Mouse (Mus musculus) CH12.LX (cell line): ENCODE results near the gene Nppa. TPM values are rescaled to one million over a fixed set of nuclear protein-coding genes. Genes with fewer than 3 reads are reported as not detected.

Experiments
- DNase-seq: peaks from one replicate; pipeline ENCODE4 v3.0.0-alpha.2; 2013; ENCODE audit errors: extremely low read depth
- H3K27ac ChIP-seq: 2 replicates; pipeline ENCODE4 v1.5.1; 2012; ENCODE audit warnings: low read depth, mild to moderate bottlenecking, control low read depth, moderate library complexity; ENCODE audit not compliant: insufficient read depth
- H3K27me3 ChIP-seq: replicated peaks from 2 replicates; pipeline ENCODE3; 2012; ENCODE audit warnings: inconsistent platforms
- H3K36me3 ChIP-seq, 2 experiments: replicated peaks in 1 of 2; 2 replicates each; pipeline versions ENCODE3 to v1.6.1; 2012; ENCODE audit warnings: inconsistent platforms in 1 of 2, low read length in 1 of 2, mild to moderate bottlenecking in 1 of 2, mixed read lengths in 1 of 2, moderate library complexity in 1 of 2; ENCODE audit not compliant: control insufficient read depth in 1 of 2, insufficient read depth in 1 of 2
- H3K4me1 ChIP-seq, 2 experiments: 2 replicates each; pipeline ENCODE4 v1.6.1; 2012; ENCODE audit warnings: inconsistent platforms in 1 of 2, moderate library complexity in 1 of 2; ENCODE audit not compliant: insufficient read depth in 2 of 2, control insufficient read depth in 1 of 2
- H3K4me2 ChIP-seq: 2 replicates; pipeline ENCODE4 v1.6.1; 2012; ENCODE audit warnings: low read depth, mild to moderate bottlenecking, control low read depth; ENCODE audit not compliant: poor library complexity, insufficient read depth, severe bottlenecking
- H3K4me3 ChIP-seq, 3 experiments: fragments of 150-350 bp in 1 of 3; sonication (generic) in 1 of 3; replicated peaks in 1 of 3; 2 replicates each; pipeline versions ENCODE3 to v1.5.1; 2011 to 2012; ENCODE audit warnings: low read depth in 2 of 3, low read length in 2 of 3, mild to moderate bottlenecking in 2 of 3, moderate library complexity in 2 of 3, control low read depth in 1 of 3, improper control_type of control experiment in 1 of 3, inconsistent platforms in 1 of 3, mixed read lengths in 1 of 3; ENCODE audit not compliant: poor library complexity in 1 of 3
- H3K79me2 ChIP-seq: replicated peaks from 2 replicates; pipeline ENCODE4 v1.6.1; 2012; ENCODE audit warnings: mild to moderate bottlenecking, moderate library complexity; ENCODE audit not compliant: control insufficient read depth, poor library complexity, insufficient read depth, severe bottlenecking; ENCODE audit errors: extremely low read depth
- H3K9ac ChIP-seq: 2 replicates; pipeline ENCODE4 v1.6.1; 2012; ENCODE audit warnings: low read depth, mild to moderate bottlenecking, control low read depth, moderate library complexity; ENCODE audit not compliant: insufficient read depth
- H3K9me3 ChIP-seq: replicated peaks from 2 replicates; pipeline ENCODE3; 2012; ENCODE audit warnings: low read length, inconsistent platforms, mixed read lengths
- BHLHE40 ChIP-seq: IDR thresholded peaks from 2 replicates; pipeline ENCODE4 v1.6.1; 2011; ENCODE audit warnings: mild to moderate bottlenecking, low read depth, low read length, improper control_type of control experiment
- CTCF ChIP-seq, 2 experiments: IDR thresholded peaks in 1 of 2; conservative IDR thresholded peaks in 1 of 2; 2 replicates each; pipeline ENCODE4 v1.5.1; 2011 to 2012; ENCODE audit warnings: low read depth in 2 of 2, low read length in 2 of 2, improper control_type of control experiment in 1 of 2, inconsistent platforms in 1 of 2, mild to moderate bottlenecking in 1 of 2, moderate library complexity in 1 of 2
- EP300 ChIP-seq: IDR thresholded peaks from 2 replicates; pipeline ENCODE4 v1.6.1; 2011; ENCODE audit warnings: low read length, improper control_type of control experiment
- JUND ChIP-seq: conservative IDR thresholded peaks from 2 replicates; pipeline ENCODE4 v1.6.1; 2011; ENCODE audit warnings: low read depth, low read length, improper control_type of control experiment
- MAFK ChIP-seq: IDR thresholded peaks from 2 replicates; pipeline ENCODE4 v1.6.1; 2011; ENCODE audit warnings: low read length, improper control_type of control experiment; ENCODE audit not compliant: insufficient replicate concordance
- MAZ ChIP-seq: IDR thresholded peaks from 2 replicates; pipeline ENCODE4 v1.6.1; 2012; ENCODE audit warnings: low read depth, mild to moderate bottlenecking, inconsistent platforms, low read length, improper control_type of control experiment, moderate library complexity
- MYC ChIP-seq: IDR thresholded peaks from 2 replicates; pipeline ENCODE4 v1.6.1; 2011; ENCODE audit warnings: low read depth, mild to moderate bottlenecking, improper control_type of control experiment, low read length
- NELFE ChIP-seq: IDR thresholded peaks from 2 replicates; pipeline ENCODE4 v1.6.1; 2011; ENCODE audit warnings: low read depth, low read length, improper control_type of control experiment
- PAX5 ChIP-seq: IDR thresholded peaks from 2 replicates; pipeline ENCODE4 v1.6.1; 2012; ENCODE audit warnings: low read length, inconsistent platforms, mixed read lengths
- POLR2AphosphoS2 ChIP-seq: IDR thresholded peaks from 2 replicates; pipeline ENCODE4 v1.6.1; 2011; ENCODE audit warnings: low read depth, low read length, improper control_type of control experiment
- RAD21 ChIP-seq: IDR thresholded peaks from 2 replicates; pipeline ENCODE4 v1.6.1; 2011; ENCODE audit warnings: low read depth, mild to moderate bottlenecking, low read length, improper control_type of control experiment, moderate library complexity
- RCOR1 ChIP-seq: conservative IDR thresholded peaks from 2 replicates; pipeline ENCODE4 v1.6.1; 2012; ENCODE audit warnings: low read depth, mild to moderate bottlenecking, inconsistent platforms, low read length, improper control_type of control experiment
- SMC3 ChIP-seq: IDR thresholded peaks from 2 replicates; pipeline ENCODE4 v1.6.1; 2011; ENCODE audit warnings: low read depth, low read length, improper control_type of control experiment
- TCF12 ChIP-seq: IDR thresholded peaks from 2 replicates; pipeline ENCODE4 v1.6.1; 2014; ENCODE audit warnings: low read depth, mild to moderate bottlenecking, inconsistent platforms, low read length, improper control_type of control experiment
- USF1 ChIP-seq: IDR thresholded peaks from 2 replicates; pipeline ENCODE4 v1.6.1; 2014; ENCODE audit warnings: low read depth, mild to moderate bottlenecking, inconsistent platforms, low read length, improper control_type of control experiment
- dilution Hi-C: fragments of 300-500 bp; cut with MboI; formaldehyde crosslinking; loops from 2 replicates; pipeline ENCODE4 v1.14.3; 2020; ENCODE audit warnings: low sequenced_read_pairs; ENCODE audit not compliant: extremely low pct_unique_long_range_greater_than_20kb, extremely low pct_ligation_motif_present
- in situ Hi-C: fragments of 300-500 bp; cut with MboI; formaldehyde crosslinking; loops from 3 replicates; pipeline ENCODE4 v1.14.3; 2019; ENCODE audit warnings: low sequenced_read_pairs, low pct_ligation_motif_present, low pct_unique_long_range_greater_than_20kb, mixed read lengths
- polyA plus RNA-seq: library from polyadenylated mRNA; unstranded; fragments of >175 nt; gene quantifications from 2 replicates; pipeline ENCODE4 v1.2.1, GENCODE M21; 2012; ENCODE audit warnings: low read depth; ENCODE audit not compliant: insufficient read length
- total RNA-seq, 2 experiments: library from RNA; depleted of rRNA; stranded (reverse); fragments of 300-350 nt in 1 of 2; fragments of >200 nt in 1 of 2; gene quantifications; 2 replicates each; pipeline ENCODE4 v1.2.3; 2012 to 2014

The Nppa gene
- total and polyA plus RNA-seq, 3 experiments, result not detected

GRCm38 (mm10) chr4:148008412-148008811 is 7.9 kb downstream of the Nppa start:
- Histone ChIP-seq H3K4me3 (no peak overlapping the region), H3K36me3 (peaks cover 85 to 100% of the 10 kb centered on the region in 2 experiments), H3K4me2 (no peak overlapping the region), H3K27ac (no peak overlapping the region), H3K9ac (no peak overlapping the region), H3K27me3 (no peaks in the 10 kb centered on the region), H3K79me2 (no peaks in the 10 kb centered on the region), H3K4me1 (no peaks in the 10 kb centered on the region)
- in situ Hi-C loops (no loop called here), dilution Hi-C loops (no loop called here)
- no peak for DNase-seq
- TF ChIP-seq JUND (no peak), NELFE (0 out of 2 replicates have a peak, but pooled peaks have one; percentile 17), RAD21 (peak; percentile 60), MYC (no peak), SMC3 (peak; percentile 71), POLR2AphosphoS2 (no peak), CTCF (conservative IDR thresholded peaks at IDR 0.05 in 1 of 2, IDR thresholded peaks at IDR 0.05 in 1 of 2; ENCODE audit: low read depth in 2 of 2, low read length in 2 of 2) (peak in 1 of 2 experiments; percentile 70; a peak in 2 of 4 replicates)
- TF ChIP-seq, all 38 proteins: peak for 4
- H3K9me3 ChIP-seq, result no peaks in the 10 kb centered on the region

- Histone ChIP-seq H3K4me3 (no peak overlapping the region), H3K36me3 (peaks cover 93 to 100% of the 10 kb centered on the region in 2 experiments), H3K79me2 (no peaks in the 10 kb centered on the region), H3K9ac (no peak overlapping the region), H3K27ac (no peak overlapping the region), H3K27me3 (no peaks in the 10 kb centered on the region), H3K4me1 (no peaks in the 10 kb centered on the region), H3K4me2 (no peak overlapping the region), H3K9me3 (no peaks in the 10 kb centered on the region)
- no peak for TF ChIP-seq BHLHE40
- no peak for TF ChIP-seq MAFK
- no peak for TF ChIP-seq PAX5
- TF ChIP-seq MAZ, result no peak
- TF ChIP-seq EP300, result no peak
- no peak for TF ChIP-seq TCF12
- no peak for TF ChIP-seq MYC
- in situ Hi-C loops, result no loop called here
- DNase-seq, result no peak
- dilution Hi-C loops, result no loop called here
These were observed 9.1 kb downstream of the Nppa start for GRCm38 (mm10) chr4:148009641-148010040.

GRCm38 (mm10) chr4:148011332-148011731 is 10.8 kb downstream of the Nppa start:
- no peak for DNase-seq
- no peak for TF ChIP-seq RCOR1
- TF ChIP-seq BHLHE40, result peak; percentile 65
- TF ChIP-seq USF1, result no peak
- Histone ChIP-seq H3K27ac (no peak overlapping the region), H3K4me1 (no peaks in the 10 kb centered on the region), H3K27me3 (no peaks in the 10 kb centered on the region), H3K9ac (no peak overlapping the region), H3K4me3 (no peak overlapping the region), H3K4me2 (no peak overlapping the region), H3K36me3 (peaks cover 92 to 100% of the 10 kb centered on the region in 2 experiments), H3K9me3 (no peaks in the 10 kb centered on the region), H3K79me2 (no peaks in the 10 kb centered on the region)
- dilution Hi-C loops, result no loop called here
- in situ Hi-C loops, result no loop called here
